Mouse (Mus musculus) layer of hippocampus, adult 18-20 months (tissue): Measurements from ENCODE around the gene Tiam1. TPM values are rescaled to one million over a fixed set of nuclear protein-coding genes. Genes with fewer than 3 reads are reported as not detected.

ENCODE experiments used
- DNase-seq, 2 experiments: peaks; one replicate each; pipeline ENCODE4 v3.0.0; 2022; ENCODE audit warnings: low spot score in 2 of 2
- total RNA-seq, 2 experiments: library from RNA; stranded (reverse); gene quantifications; 2 replicates each; pipeline ENCODE4 v1.2.3; 2021

Gene Tiam1
- total RNA-seq, 2 experiments from 2014 or later, result 109 to 111 TPM

DNA sequence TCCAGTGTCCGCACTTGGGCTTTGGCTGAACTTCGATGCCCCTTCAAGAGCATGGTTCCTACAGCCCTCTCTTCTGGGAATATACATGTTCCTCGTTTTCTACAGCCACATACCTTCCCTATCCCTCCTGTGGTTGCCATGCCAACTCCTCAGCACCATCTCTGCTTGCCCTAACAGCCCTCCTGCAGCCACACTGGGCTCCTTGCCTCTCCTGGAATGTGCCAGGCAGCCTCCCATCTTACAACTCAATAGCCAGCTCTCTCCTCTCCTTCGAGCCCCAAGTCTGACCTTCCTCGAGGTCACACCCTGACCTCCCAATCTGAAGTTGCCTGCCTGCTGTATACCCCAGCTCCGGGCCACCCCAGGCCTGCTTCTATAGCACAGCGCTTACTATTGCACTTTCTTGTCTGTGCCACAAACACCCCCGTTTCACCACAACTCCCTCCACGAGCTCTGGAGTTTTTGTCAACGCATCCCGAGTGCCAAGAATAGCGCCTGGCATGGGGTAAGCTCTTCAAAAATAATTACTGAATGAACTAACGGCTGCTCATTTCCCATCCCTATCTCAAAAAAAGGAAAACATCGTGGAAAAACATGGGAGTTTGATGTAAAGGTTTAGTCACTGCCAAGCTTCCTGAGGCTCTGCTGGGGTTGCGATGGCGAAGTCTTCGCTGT, 252.9 kb downstream of the Tiam1 start:
- DNase-seq, result no peak

DNA sequence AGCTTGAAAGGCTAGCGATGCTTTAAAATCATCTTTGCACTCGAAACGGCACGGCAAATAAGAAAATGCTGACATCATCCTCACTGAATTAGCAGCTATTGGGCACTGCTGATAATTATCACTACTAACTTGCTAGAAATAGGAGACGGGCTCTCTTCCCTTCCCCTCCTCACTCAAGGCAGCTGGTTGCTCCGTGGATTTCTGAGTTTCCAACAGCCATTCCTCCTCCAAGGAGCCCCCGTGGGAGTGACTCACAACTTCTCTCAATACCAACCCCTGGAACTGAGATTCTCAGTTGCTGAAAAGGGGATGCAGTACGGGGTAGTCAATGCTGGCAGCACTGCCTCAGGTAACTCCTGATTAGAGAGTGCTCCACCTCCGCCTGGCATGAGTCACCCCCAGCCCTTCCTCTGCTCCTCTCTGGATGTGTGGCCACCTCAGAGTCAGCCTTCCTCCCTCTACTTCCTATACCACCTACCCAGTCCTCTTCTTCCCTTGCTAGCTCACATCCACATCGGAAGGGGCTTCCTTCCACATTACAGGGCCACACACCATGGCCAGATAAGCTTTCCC, 253.6 kb downstream of the Tiam1 start:
- no peak for DNase-seq

DNA sequence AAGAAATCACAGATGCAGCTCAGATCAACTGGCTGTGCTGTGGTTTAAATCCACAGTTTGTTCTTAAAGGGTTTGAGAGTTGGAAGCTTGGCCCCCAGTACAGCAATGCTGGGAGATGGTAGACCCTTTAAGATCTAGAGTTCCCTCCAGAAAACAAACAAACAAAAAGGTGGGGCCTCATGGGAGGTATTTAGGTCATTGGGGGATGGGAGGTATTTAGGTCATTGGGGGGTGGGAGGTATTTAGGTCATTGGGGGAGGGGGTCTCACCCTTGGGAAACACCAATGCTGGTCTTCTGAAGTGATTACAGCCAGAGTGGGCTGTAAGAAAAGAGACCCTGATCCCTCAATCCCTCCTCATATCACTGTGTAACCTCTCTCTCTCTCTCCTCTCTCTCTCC, 257.0 kb downstream of the Tiam1 start:
- DNase-seq, result no peak

DNA sequence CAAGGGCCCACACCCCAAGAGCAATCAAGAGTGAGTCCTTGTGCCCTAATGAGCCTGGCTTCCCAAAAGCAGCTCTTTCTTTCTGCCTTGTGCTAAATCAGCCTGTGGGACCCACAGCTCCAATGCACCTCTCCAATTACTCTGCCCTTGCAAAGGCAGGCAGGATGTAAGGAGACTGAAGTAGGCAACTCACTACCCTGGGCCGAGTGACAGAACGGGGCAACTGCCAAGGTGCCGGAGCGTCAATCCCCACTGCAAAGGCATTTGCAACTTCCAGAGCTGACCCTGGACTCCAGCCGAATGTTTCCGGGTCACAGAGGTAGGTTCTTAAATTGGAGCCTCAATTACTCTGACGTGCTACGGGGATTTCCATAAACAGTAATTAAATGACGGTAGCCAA, 257.9 kb downstream of the Tiam1 start:
- no peak for DNase-seq

DNA sequence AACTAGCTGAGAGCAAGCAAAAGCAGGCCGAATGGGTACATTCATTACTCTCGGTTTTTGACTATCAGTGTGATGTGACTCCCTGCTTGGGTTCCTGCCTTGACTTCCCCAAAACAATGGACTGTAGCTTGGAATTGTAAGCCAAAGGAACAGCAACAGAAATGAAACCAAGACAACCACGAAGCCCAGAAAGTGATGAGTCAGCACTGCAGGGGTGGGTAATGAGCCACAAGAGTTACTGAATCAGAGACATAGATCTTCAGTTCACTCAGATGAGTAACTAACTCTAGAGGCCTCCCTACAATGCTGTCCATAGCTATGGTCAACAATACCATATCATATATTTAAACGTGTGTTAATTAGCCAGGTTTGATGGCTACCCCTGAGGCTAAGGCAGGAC, 259.7 kb downstream of the Tiam1 start:
- DNase-seq, result no peak

DNA sequence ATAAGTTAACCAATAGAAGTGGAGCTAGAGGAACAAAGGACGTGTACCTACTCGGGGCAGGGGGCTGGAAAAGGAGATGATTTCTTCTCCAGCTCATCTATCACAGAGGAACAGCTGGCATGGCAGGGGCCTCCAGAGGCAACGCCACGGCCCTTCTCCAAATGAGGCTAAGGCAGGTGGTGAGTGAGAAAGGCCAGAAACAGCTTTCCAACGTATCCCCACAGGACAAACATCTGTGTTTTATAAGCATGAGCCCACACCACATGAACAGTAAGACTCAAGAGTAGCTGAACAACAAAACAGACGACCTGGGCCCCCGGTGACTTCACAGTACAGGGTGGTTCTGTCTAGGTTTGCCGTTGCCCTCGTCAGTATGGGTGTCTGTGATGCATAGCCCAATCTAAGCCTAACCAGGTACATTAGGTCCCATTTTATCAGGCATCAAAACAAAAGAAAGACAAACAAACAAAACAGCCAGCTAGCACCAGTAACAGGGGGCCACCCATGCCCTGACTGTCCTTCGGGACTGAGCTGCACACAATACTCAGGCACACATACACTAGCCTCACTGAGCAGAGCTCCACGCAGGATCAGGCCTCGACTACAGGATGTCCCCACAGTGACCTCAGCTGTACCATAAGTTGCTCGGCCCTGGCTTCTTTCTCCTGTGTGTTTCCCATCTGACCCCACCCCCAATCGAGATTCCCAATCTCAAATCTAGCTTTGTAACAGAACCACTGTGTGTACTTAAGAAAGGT, 260.9 kb downstream of the Tiam1 start:
- no peak for DNase-seq

DNA sequence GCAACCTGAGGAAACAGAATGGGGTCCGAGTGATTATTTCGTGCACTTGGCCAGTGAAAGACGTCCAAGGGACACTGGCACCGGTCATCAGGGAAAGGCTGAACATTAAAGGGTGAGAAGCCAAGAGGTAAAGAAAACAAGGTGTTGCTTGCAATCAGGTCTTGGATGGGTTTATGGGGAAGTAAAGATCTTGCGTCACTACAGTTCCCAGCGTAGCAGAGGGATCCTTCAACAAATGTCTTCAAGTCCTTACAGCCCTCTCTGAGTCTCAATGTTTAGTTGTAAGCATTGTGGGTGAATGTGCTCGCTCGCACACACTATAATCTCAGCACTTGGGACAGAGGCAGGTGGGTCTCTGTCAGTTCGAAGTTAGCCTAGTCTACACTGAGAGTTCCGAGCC, 266.4 kb downstream of the Tiam1 start:
- no peak for DNase-seq

DNA sequence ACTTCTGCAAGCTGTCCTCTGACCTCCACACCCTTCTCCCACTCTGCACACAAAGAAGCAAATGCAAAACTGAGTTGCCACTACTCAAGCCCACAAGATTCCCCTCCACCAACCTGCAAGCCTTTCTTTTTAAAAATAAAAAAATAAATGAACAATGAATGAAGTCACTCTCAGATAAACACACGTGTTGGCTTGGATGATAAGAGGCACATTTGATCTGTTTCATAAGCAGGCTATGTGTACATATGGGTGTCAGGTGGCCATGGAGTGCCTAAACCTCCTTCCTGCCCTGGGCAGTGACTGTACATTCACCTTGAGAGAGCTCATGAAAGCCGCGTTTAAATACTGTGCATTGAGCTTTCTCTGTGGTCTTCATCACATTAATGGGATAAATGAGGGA, 267.5 kb downstream of the Tiam1 start:
- DNase-seq, result no peak

DNA sequence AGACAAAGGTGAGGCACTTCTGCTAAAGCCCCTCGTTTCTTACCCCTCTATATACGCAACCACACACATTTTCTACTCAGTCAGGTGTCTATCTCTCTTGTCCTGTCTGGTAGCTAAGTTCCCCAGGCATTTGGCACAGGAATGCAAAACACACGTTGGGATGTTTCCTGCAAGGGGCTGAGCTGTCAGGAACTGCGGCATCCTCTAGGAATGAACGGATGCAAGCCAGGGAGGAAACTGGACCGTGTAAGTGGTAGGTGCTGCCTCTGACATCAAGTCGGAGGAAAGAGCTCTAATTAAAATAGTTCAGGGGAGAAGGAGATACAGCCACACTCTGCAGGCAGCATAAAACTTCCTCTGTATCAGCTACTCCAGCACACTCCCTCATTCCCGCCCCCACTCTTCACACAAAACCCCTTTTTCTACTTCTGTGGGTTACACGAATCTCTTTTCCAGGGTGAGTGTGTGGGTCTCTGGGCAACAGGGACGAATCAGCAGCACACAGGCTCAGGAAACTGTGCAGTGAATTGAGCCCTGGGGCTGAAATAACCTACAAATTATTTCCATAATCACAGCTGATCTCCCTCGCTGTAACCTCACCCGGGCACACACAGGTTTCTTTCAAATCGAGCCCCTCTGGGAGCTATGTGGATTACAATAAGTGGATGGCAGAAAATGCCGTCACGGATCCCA, 269.4 kb downstream of the Tiam1 start:
- DNase-seq, result no peak

DNA sequence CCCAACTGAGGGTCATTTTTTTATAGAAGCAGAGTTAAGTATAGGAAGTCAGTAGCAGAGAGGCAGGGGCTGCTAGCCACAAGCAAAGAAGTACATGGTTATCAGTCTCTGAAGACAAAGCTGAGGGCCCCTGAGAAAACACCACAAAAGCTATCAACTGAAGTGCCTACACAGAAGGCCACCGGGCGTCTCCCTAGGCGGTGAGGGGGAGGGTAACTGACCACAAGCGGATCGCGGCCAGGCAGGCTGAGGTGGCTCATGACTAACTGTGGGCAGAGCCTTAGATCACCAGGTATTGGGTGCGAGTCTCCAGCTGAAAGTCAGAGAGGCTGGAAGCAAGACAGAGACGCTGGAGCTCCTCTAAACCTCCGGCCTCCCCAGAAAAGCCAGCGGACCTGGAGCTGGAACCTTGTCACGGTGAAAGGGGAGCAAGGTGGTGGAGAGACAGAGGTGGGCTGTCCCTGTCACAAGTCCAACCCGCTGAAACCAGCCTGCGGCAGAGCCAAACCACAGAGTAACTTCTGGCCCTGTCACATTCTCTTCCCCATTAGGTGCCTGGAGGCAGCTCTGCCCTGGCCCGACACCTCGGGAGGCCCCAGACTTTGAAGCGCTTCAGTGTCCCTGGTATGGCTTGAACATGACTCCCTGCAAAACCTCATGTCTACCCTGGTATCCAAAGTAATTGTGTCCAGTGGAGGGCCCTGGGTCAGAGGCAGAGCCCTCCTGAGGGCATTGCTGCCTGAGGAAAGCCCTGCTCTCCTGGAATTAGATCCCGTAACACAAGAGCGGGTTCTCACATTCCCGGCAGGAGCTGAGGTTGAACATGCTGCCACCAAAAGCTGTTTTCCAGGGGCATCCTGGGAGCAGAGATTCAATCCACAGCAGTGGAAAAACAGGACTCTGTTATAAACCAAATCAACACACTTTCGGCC, 271.3 kb downstream of the Tiam1 start:
- no peak for DNase-seq

DNA sequence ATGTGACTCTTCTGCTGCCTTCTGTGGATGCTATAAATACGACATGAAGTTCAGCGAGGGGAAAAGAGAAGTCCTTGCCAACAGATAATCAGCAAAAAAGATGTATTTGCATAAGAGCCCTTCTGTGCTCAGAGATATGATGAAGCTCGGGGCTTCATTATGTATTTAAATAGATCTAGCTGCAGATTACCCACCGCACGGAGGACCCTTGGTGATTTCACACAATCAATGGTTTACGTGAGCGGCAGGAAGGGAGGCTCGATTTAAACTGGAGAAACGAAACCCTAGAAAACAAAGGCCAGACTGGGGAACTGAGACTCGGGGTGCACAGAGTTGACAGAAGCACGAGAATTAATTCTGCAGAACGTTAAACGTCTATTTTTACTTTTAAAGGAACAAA, 272.2 kb downstream of the Tiam1 start:
- DNase-seq, result no peak

DNA sequence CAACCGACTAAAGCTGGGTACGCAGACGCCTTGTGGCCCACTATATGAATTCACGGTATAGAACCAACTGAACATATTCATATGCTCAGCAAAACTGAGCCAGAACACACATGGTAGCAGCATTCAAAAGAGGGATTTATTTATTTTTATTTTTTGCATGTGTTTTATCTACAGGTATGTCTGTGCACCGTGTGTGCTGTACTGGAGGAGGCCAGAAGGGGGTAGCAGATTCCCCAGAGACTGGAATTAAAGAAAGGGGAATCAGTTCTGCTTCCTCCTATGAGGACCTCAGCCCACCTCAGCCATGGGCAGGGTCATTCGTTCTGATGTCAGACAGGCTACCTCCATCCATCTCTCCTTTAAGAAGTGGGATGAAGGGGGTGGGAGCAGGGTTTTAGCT, 273.5 kb downstream of the Tiam1 start:
- no peak for DNase-seq

DNA sequence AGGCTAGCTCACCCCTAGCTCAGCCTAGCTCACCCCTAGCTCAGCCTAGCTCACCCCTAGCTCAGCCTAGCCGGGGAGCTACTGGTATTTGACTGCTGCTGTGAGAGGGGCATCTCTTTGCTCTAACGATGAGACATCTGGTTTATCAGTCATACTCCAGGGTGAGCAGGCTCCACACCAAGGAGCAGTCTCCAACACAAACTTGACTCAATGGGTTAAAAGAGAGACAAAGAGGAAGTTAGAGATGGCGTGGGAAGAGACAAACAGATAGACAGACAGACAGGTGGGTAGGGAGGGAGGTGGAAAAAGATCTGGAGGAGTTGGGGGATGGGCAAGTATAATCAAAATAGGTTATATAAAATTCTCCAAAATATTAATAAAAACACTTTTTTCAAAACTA, 275.1 kb downstream of the Tiam1 start:
- no peak for DNase-seq

DNA sequence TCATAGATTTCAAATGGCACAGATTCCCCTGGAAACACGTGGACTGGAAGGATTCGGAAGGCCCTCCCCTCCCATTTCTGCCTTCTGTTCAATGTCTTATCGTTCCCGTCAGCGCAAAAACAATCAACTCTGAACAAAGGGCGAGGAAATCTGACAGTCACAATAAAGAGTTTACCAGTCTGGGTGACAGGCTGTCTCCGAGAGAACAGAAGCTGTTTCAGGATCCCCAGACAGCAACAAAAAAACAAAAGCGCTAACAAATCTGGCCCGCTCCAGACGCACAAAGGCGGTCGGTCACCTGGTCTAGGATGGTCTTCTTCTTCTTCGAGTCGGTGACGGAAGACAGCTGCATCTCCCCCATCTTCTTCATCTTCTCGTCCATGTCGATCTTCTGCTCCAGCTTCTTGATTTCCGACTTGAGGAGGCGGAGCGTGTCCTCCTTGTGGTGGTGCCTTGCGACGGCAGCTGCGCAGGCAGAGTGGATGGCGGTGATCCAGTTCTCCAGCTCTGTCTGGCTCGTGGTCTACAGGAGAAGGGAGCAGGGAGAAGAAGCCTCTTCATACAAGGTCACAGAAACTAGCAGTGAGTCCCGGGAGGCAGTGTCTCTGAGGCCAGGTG, 276.2 kb downstream of the Tiam1 start:
- peak; percentile 56 to 63 for DNase-seq

DNA sequence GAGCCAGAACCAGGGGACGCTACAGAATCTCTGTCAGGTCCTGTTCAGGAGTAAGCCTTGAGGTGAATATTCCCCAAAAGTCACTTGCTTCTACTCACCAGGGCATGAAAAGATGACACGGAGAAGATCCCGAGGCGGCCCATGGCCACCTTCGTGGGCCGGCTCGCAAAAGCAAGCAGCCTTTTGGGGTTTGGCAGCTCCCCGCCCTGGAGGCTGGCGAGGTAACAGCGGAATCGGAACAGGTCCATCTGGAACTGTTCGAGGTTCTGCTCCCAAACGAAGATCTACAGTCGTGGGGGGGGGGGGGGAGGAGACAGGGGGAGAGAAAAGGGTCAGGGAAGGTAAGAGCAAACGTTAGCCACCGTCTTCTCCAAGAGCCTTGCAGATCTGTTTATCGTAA, 278.4 kb downstream of the Tiam1 start:
- DNase-seq, result no peak

DNA sequence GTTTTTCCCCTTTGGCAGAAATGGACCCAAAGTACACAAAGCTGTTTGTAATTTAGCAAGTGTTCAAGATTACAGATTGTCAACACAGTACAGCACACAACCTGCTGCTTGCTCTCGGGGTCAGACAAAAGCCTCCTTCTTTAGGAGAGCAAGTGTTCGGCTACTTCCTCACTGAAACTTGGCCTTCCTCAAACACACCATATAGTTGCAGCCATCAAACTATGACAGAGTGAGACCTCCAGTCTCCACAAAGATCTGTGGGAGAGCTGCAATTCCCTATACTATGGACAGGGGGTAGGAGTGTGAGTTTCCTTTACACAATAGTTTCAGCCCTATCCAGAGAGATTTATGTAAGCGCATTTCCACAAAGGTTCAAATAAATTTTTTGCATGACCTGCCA, 278.9 kb downstream of the Tiam1 start:
- no peak for DNase-seq

DNA sequence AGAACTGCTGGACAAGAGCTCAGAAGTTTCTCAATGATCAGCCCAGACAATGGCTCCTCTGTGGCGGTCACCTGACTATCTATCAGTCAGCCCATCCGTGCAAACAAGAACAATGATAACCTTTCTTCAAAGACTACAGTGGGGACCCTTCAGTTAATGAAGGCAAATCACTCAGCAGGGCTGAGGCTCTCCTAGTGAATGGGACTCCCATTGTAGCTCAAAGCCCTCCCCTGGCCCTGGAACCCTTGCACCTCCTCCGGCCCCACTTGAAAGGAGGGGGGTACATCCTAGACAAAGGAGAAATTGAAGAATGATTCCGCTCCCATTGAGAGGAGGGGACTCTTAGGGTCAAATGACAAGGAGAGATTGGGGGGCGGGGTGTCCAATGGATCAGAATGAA, 280.3 kb downstream of the Tiam1 start:
- no peak for DNase-seq

DNA sequence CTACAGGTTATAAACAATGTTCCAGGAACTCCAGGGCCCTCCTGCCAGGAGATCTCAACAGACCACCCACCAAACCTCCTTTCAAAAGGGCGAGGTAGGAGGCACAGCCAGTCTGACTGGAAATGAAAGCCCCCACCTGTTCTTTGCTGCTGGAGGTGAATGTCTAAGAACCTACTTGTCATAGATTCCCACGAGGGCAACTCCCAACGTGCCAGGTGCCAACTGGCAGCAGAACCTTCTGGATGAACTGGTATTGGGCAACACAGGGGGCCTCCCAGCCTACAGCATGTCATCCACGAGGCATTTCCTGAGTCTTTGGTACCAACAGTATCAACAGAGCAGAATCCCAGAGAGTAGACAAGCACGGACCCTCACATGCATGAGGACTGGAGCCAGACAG, 282.0 kb downstream of the Tiam1 start:
- no peak for DNase-seq

DNA sequence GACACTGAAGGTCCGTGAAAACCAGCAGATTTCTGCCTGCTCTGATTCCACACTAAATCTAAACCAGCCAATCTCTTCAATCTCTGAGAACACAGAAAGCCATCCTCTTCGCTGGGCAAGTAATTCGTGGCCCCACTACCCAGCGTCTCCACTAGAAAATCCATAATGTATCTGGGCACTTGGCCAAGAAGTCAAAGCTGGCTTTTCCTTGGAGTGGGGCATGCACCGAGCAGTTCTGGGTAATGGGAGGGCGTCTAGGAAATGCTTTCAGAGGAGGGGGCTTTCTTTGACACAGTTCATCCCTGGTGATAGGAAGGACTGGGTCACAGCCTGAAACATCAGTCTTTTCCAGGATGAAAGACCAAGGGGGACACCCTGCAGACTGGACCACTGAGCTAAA, 282.9 kb downstream of the Tiam1 start:
- no peak for DNase-seq

DNA sequence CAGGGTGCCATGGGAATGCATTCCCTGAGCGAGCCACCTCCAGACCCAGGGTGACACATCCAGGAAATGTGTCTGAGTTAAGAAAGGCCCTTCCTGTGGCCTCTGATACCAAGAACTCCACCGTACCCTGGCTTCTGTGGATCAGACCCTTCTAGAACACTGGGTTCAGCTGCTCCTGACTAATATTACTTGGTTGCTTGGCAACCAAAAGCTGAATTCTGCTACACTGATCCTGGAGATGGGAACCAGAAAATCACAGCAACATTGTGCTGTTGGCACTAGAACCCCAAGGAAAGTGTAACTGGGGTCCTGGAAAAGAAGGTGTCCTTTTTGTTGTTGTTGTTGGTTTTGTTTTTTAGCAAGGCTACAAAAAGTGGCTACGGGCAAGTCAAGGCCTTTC, 285.9 kb downstream of the Tiam1 start:
- peak in 1 of 2 experiments; percentile 36 for DNase-seq

DNA sequence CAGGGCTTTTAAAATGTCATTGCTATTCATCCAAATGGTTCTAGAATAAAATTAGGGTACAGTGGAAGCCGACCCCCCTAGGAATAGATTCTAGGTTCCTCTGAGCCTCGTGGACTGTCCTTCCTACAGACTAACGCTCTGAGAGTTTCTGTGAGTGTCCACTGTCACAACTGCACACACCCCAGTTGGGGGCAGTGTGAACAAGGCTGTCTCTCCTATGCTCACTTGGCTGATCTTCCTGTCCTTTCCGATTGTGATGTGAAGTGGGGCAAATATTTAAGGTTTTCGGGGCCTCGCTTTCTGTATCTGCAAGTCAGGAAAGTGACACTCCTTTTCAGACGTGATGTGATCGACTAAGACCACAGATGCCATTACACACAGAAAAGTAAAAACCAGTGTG, 288.8 kb downstream of the Tiam1 start:
- no peak for DNase-seq
